Mouse (Mus musculus): ENCODE results near the gene Ccdc47. TPM values are rescaled to one million over a fixed set of nuclear protein-coding genes. Genes with fewer than 3 reads are reported as not detected.
"Not testable (repeated sequence)": the region's sequence is repeated elsewhere in the genome, so short reads cannot be mapped to it uniquely, and the experiment has no call there.

The Ccdc47 gene
- total RNA-seq, 2 experiments from 2014 or later: 72.5 to 82.4 TPM

GRCm38 (mm10) chr11:106200756-106201155 lies 15.4 kb downstream of the Ccdc47 start:
- no peak for DNase-seq
- intact Hi-C loops (cut with DNase I): no loop called here

GRCm38 (mm10) chr11:106199997-106200396 lies 16.1 kb downstream of the Ccdc47 start:
- DNase-seq; intact Hi-C loops (cut with DNase I): not testable (repeated sequence)

- intact Hi-C loops (cut with DNase I): no loop called here
- DNase-seq: no peak
These were observed 17.9 kb downstream of the Ccdc47 start for GRCm38 (mm10) chr11:106198277-106198676.

GRCm38 (mm10) chr11:106195341-106195740 lies 20.8 kb downstream of the Ccdc47 start:
- no peak for DNase-seq
- intact Hi-C loops (cut with DNase I): loop anchor here (2.0 kb wide), 1 partner anchor 15 kb away; no protein-coding TSS in a partner anchor

- intact Hi-C loops (cut with DNase I): loop anchor here (2.0 kb wide), 1 partner anchor 16 kb away; no protein-coding TSS in a partner anchor
- no peak for DNase-seq
These were observed 21.3 kb downstream of the Ccdc47 start for GRCm38 (mm10) chr11:106194891-106195290.

- no peak for DNase-seq
- intact Hi-C loops (cut with DNase I): loop anchor here (2.0 kb wide), 1 partner anchor 17 kb away; no protein-coding TSS in a partner anchor
These were observed 22.0 kb downstream of the Ccdc47 start for GRCm38 (mm10) chr11:106194155-106194541.

- DNase-seq: peak; percentile 93 to 95
- intact Hi-C loops (cut with DNase I): loop anchor here (2.0 kb wide), 2 partner anchors 17 to 35 kb away; no protein-coding TSS in a partner anchor
These were observed 22.6 kb downstream of the Ccdc47 start for GRCm38 (mm10) chr11:106193371-106194154.

- intact Hi-C loops (cut with DNase I): loop anchor here (2.0 kb wide), 1 partner anchor 34 kb away; no protein-coding TSS in a partner anchor
These were observed 23.3 kb downstream of the Ccdc47 start for GRCm38 (mm10) chr11:106192657-106193370.

GRCm38 (mm10) chr11:106192241-106192640 lies 23.9 kb downstream of the Ccdc47 start:
- intact Hi-C loops (cut with DNase I): loop anchor here (2.0 kb wide), 1 partner anchor 33 kb away; no protein-coding TSS in a partner anchor
- no peak for DNase-seq

More at GRCm38 (mm10) chr11:106192657-106193370, 23.3 kb downstream of the Ccdc47 start:
- DNase-seq: no peak

GRCm38 (mm10) chr11:106191716-106192115 lies 24.4 kb downstream of the Ccdc47 start:
- DNase-seq: no peak
- intact Hi-C loops (cut with DNase I): loop anchor here (2.0 kb wide), 1 partner anchor 33 kb away; no protein-coding TSS in a partner anchor

GRCm38 (mm10) chr11:106187326-106187725 lies 28.8 kb downstream of the Ccdc47 start:
- intact Hi-C loops (cut with DNase I): no loop called here
- no peak for DNase-seq

- DNase-seq: no peak
- intact Hi-C loops (cut with DNase I): no loop called here
These were observed 35.7 kb downstream of the Ccdc47 start for GRCm38 (mm10) chr11:106180449-106180801.

GRCm38 (mm10) chr11:106179711-106180448 lies 36.3 kb downstream of the Ccdc47 start:
- DNase-seq: no peak
- intact Hi-C loops (cut with DNase I): loop anchor here (1.0 kb wide), 1 partner anchor 28 kb away; no protein-coding TSS in a partner anchor

GRCm38 (mm10) chr11:106178036-106178782 lies 37.9 kb downstream of the Ccdc47 start:
- intact Hi-C loops (cut with DNase I): no loop called here

GRCm38 (mm10) chr11:106176372-106176771 lies 39.8 kb downstream of the Ccdc47 start:
- DNase-seq: no peak
- intact Hi-C loops (cut with DNase I): no loop called here

More at GRCm38 (mm10) chr11:106178036-106178782, 37.9 kb downstream of the Ccdc47 start:
- no peak for DNase-seq

GRCm38 (mm10) chr11:106175081-106175480 lies 41.1 kb downstream of the Ccdc47 start:
- intact Hi-C loops (cut with DNase I): no loop called here
- DNase-seq: no peak

- DNase-seq: no peak
- intact Hi-C loops (cut with DNase I): no loop called here
These were observed 41.8 kb downstream of the Ccdc47 start for GRCm38 (mm10) chr11:106174372-106174771.

GRCm38 (mm10) chr11:106173228-106173627 lies 42.9 kb downstream of the Ccdc47 start:
- no peak for DNase-seq
- intact Hi-C loops (cut with DNase I): no loop called here

GRCm38 (mm10) chr11:106170807-106171206 lies 45.3 kb downstream of the Ccdc47 start:
- intact Hi-C loops (cut with DNase I): no loop called here

GRCm38 (mm10) chr11:106167435-106167834 lies 48.7 kb downstream of the Ccdc47 start:
- intact Hi-C loops (cut with DNase I): no loop called here

More at GRCm38 (mm10) chr11:106170807-106171206, 45.3 kb downstream of the Ccdc47 start:
- no peak for DNase-seq

More at GRCm38 (mm10) chr11:106167435-106167834, 48.7 kb downstream of the Ccdc47 start:
- no peak for DNase-seq

All from heart, postnatal 36 days (tissue).